Mouse (Mus musculus) kidney, adult 2 months (tissue): ENCODE data around the gene Ggps1.
"Not testable (repeated sequence)": the region's sequence is repeated elsewhere in the genome, so short reads cannot be mapped to it uniquely, and the experiment has no call there.

Experiments
- CTCF ChIP-seq: fragments of 200-500 bp; conservative IDR thresholded peaks from 2 replicates; pipeline ENCODE4 v1.5.1; 2011; ENCODE audit warnings: low read depth, mild to moderate bottlenecking, control low read depth, low read length, moderate library complexity, mixed read lengths; ENCODE audit not compliant: insufficient read depth, insufficient read length
- POLR2A ChIP-seq: fragments of 200-500 bp; IDR thresholded peaks from one replicate; pipeline ENCODE4 v1.6.1; 2011; ENCODE audit warnings: low read depth, low read length, control low read depth

GRCm38 (mm10) chr13:14035352-14035751, 27.9 kb downstream of the Ggps1 start:
- not testable (repeated sequence) for TF ChIP-seq POLR2A, CTCF
